Mouse (Mus musculus): ENCODE results near the gene Git2. TPM values are rescaled to one million over a fixed set of nuclear protein-coding genes. Genes with fewer than 3 reads are reported as not detected.

Git2 gene
- polyA plus RNA-seq, 1 experiment from 2014 or later, result 53.1 TPM

DNA sequence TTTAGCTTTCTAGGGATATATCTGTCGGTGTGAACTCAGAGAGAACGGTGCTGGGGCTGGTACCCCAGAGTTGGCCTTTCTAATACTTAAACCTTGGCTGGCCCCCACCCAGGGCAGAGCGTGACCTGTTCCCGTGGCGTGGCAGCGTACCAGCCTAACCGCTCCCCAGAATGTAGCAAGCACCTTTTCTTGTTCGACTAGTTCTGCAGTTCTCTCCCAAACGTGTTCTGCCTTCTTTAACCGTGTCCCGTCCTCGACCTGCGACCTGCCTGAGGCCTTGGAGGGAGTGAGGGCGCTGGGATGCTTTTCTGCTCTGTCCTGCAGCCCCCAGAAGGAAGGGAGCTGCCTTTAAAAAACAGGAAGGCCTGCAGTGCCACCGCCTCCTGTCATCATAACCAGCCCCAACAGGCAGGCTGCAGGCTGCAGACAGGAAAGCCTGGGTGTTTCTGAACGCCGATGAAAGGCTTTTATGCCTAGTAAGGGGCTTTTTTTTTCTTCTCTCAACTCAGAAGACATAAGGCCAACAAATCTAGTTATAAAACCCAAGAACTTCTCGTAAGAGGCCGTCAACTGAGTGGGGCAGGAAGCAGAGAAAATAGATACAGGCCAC is 94.5 kb downstream of the Git2 start:
- no peak overlapping the region for H3K9ac ChIP-seq (replicated peaks; ENCODE audit: low read depth, low read length)
- no peak for ATAC-seq (ENCODE audit: low read depth)
- H3K36me3 ChIP-seq (ENCODE audit: control insufficient read depth, insufficient read depth, low read length), result peaks cover 6% of the 10 kb centered on the region; the same call in 1 of the 2 replicates
- H3K27me3 ChIP-seq (ENCODE audit: control insufficient read depth, insufficient read depth, low read length), result no peaks in the 10 kb centered on the region
- no peaks in the 10 kb centered on the region for H3K9me3 ChIP-seq (ENCODE audit: control insufficient read depth, low read length)
- WGBS, result 79% methylated on average over 19 of the region's 19 CpGs
- H3K4me1 ChIP-seq (ENCODE audit: control insufficient read depth, insufficient read depth, low read length), result peaks cover 5% of the 10 kb centered on the region; the same call in 1 of the 2 replicates
- no peak overlapping the region for H3K4me2 ChIP-seq (ENCODE audit: low read depth, low read length)
- no peak overlapping the region for H3K4me3 ChIP-seq (ENCODE audit: low read depth, low read length)
- H3K27ac ChIP-seq (ENCODE audit: low read depth, low read length), result no peak overlapping the region

DNA sequence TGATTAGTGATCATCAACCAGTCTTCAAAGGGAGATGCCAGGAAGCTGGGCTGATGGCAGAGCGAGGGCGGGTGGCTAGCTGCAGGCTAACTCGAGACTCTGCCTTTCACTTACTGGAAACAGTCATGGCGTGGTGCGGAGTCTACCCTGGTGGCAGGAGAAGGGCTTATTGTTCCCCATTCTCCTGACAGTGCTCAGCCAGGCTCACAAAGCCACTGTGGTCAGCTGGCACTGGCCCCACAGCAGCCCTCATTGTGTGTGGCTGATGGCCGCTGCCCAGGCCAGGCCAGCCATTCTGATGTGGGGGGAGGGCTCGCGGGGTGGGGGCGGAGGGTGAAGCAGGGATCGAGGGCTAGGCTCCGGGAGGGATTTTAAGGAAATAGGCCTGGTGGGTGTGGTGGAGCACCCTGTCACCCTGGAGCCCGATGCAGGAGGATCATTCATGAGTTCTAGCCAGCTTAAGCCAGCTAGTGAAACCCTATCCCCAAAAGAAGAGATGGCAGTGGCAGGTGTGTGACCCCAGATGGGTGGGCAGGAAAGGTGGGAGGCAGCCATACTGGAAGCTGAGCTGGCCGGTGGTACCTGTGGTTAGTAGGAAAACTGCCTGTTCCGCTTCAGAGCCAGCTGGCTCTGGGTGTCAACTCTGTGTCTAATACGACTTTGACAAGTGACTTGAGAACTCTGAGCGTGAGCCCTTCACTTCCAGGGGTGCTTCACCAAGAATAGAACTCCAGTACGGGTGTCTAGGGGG is 95.3 kb downstream of the Git2 start:
- WGBS, result 47% methylated on average over 17 of the region's 17 CpGs
- Histone ChIP-seq H3K9me3 (ENCODE audit: control insufficient read depth, low read length) (no peaks in the 10 kb centered on the region), H3K36me3 (ENCODE audit: control insufficient read depth, insufficient read depth, low read length) (peaks cover 6% of the 10 kb centered on the region; the same call in 1 of the 2 replicates), H3K4me2 (ENCODE audit: low read depth, low read length) (no peak overlapping the region), H3K27ac (ENCODE audit: low read depth, low read length) (no peak overlapping the region), H3K4me1 (ENCODE audit: control insufficient read depth, insufficient read depth, low read length) (peaks cover 5% of the 10 kb centered on the region; the same call in 1 of the 2 replicates), H3K9ac (replicated peaks; ENCODE audit: low read depth, low read length) (no peak overlapping the region), H3K4me3 (ENCODE audit: low read depth, low read length) (no peak overlapping the region), H3K27me3 (ENCODE audit: control insufficient read depth, insufficient read depth, low read length) (no peaks in the 10 kb centered on the region)
- ATAC-seq (ENCODE audit: low read depth), result no peak

Small RNA genes lying within 50 kb of the gene (microRNA-seq; reads per million reads assigned to microRNA genes)
- not detected for gene Mir7028

Other genes with a start within 250 kb of the Git2 start
- gene Fam222a, start 207.5 kb downstream of the Git2 start, polyA plus RNA-seq (2014; fragmentation: Nextera tagmentation; extraction: Ambion mirVana), result 5.3 and 7.0 TPM in 2 replicates
- 0.39 and 0.59 TPM in 2 replicates for gene Trpv4, start 117.1 kb downstream of the Git2 start, polyA plus RNA-seq (2014; fragmentation: Nextera tagmentation; extraction: Ambion mirVana)
- gene Gltp, start 84.5 kb downstream of the Git2 start, polyA plus RNA-seq (2014; fragmentation: Nextera tagmentation; extraction: Ambion mirVana), result 26.9 and 30.8 TPM in 2 replicates
- gene Tchp, start 67.8 kb downstream of the Git2 start, polyA plus RNA-seq (2014; fragmentation: Nextera tagmentation; extraction: Ambion mirVana), result 15.2 and 16.2 TPM in 2 replicates
- 38.8 and 52.1 TPM in 2 replicates for gene Ankrd13a, start 840 bp downstream of the Git2 start, polyA plus RNA-seq (2014; fragmentation: Nextera tagmentation; extraction: Ambion mirVana)
- gene 1500011B03Rik, start 48.0 kb upstream of the Git2 start, polyA plus RNA-seq (2014; fragmentation: Nextera tagmentation; extraction: Ambion mirVana), result 298 and 351 TPM in 2 replicates
- gene 4930519G04Rik, start 78.1 kb upstream of the Git2 start, polyA plus RNA-seq (2014; fragmentation: Nextera tagmentation; extraction: Ambion mirVana), result not detected in 2 replicates
- 2.3 and 3.5 TPM in 2 replicates for gene Gm9936, start 83.2 kb upstream of the Git2 start, polyA plus RNA-seq (2014; fragmentation: Nextera tagmentation; extraction: Ambion mirVana)
- 3.2 and 4.3 TPM in 2 replicates for gene Oasl2, start 121.4 kb upstream of the Git2 start, polyA plus RNA-seq (2014; fragmentation: Nextera tagmentation; extraction: Ambion mirVana)
- 0.52 and 0.55 TPM in 2 replicates for gene Oasl1, start 147.7 kb upstream of the Git2 start, polyA plus RNA-seq (2014; fragmentation: Nextera tagmentation; extraction: Ambion mirVana)
- gene 2210016L21Rik, start 166.6 kb upstream of the Git2 start, polyA plus RNA-seq (2014; fragmentation: Nextera tagmentation; extraction: Ambion mirVana), result 125 and 139 TPM in 2 replicates
- gene Hnf1a, start 195.6 kb upstream of the Git2 start, polyA plus RNA-seq (2014; fragmentation: Nextera tagmentation; extraction: Ambion mirVana), result 0.11 TPM in 1 of 2 replicates, not detected in the other
- gene Sppl3, start 235.6 kb upstream of the Git2 start, polyA plus RNA-seq (2014; fragmentation: Nextera tagmentation; extraction: Ambion mirVana), result 32.7 and 33.4 TPM in 2 replicates

Measured in neural tube, embryonic 14.5 days (tissue).